Mouse (Mus musculus) T-helper 1 cell (primary cell): ENCODE data around the gene Disp1.

Experiments used
- in situ Hi-C: fragments of 300-600 bp; cut with MboI, MseI; formaldehyde crosslinking; loops from one replicate; pipeline ENCODE4 v1.15.1; 2025; ENCODE audit warnings: high pct_unique_total_duplicates

The Disp1 gene

DNA sequence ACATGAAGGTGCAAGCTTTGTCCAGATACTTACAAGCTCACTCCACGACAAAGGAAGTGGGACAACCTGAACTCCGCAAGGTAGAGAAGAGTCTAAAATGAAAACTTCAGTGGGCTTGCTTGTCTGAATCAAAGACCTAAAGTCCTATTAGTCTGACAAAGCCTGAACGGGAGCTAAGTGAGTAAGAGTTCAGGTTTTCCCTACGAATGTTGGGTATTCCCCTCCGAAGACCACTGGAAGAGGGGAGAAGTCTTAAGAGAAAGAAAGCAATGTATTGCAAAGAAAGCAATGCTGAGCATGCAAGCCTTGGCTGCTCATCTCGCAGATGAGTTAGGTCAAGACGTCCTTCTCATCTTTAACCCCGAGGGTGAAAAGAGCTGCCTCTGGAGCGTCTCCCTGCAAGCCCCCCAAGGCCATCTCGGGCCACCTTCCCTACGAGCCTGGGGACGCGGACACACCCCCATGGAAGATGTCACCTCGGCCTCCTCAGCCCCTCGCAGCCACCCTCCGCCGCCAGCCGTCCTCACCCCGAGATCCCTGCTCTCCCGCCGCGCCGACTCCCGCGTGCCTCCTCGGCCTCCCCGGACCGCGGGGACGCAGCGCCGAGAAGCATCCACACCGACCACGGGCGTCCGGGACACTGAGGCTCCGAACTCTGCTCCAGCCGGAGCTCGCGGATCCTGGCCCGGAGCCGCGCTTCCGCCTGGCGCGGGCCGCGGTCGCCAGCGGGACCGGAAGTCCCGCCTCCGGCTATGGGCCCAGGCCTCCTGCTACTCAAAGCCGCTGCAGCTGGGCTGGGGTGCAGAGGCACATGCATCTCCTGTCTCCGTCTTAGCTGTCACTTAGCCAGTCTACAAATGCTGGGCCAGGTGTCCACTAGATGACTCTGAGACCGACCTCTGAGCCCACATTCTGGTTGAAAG is at the start of gene Disp1:
TSS of gene Disp1 (minus strand) at position 727 of the 923 bp plus-strand sequence.
- in situ Hi-C loops, result no loop called here

DNA sequence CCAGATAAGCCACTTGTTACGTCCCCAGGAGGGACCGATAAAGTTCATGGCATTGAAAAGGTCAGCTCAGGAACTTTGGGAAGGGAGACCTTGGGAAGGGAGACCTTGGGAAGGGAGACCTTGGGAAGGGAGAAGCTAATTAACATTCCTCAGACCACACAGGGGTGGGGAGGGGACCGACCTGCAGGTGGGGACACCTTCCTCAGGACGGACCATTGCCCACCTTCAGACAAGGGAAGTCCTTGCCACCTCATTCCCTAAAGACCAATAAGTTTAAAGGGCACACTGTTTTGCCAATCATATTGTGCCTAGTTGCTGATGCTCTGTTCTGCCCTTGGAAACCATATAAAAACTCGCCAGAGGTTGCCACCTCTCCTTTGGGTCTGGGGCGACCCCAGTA is 46.3 kb upstream of the Disp1 start:
- in situ Hi-C loops, result loop anchor here (10.0 kb wide), 1 partner anchor 517 kb away; no protein-coding TSS in a partner anchor

DNA sequence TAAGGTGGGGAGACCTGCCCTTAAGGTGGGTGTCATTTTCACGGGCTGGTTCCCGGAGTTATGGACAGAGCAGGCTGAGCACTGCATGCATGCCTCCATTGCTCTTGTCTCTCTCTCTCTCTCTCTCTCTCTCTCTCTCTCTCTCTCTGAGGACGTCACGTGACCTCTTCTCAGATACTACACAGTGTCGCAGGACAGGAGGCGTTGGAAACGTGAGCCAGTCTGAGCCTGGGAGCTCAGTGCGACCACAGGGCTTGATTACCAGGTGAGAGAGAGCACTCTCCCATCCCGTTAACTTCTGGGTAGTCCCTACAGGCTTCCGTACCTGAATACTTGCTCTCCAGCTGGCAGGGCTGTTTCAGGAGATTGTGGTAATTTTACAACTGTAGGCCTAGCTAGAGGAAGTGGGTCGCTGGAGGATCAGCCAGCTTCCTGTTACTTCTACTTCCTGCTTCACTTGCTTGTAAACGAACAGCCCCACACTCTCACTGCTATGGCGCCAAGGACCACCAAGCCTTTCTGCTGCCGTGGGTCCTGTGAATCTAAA is 44.7 kb upstream of the Disp1 start:
- in situ Hi-C loops, result loop anchor here (10.0 kb wide), 1 partner anchor 519 kb away; no protein-coding TSS in a partner anchor

DNA sequence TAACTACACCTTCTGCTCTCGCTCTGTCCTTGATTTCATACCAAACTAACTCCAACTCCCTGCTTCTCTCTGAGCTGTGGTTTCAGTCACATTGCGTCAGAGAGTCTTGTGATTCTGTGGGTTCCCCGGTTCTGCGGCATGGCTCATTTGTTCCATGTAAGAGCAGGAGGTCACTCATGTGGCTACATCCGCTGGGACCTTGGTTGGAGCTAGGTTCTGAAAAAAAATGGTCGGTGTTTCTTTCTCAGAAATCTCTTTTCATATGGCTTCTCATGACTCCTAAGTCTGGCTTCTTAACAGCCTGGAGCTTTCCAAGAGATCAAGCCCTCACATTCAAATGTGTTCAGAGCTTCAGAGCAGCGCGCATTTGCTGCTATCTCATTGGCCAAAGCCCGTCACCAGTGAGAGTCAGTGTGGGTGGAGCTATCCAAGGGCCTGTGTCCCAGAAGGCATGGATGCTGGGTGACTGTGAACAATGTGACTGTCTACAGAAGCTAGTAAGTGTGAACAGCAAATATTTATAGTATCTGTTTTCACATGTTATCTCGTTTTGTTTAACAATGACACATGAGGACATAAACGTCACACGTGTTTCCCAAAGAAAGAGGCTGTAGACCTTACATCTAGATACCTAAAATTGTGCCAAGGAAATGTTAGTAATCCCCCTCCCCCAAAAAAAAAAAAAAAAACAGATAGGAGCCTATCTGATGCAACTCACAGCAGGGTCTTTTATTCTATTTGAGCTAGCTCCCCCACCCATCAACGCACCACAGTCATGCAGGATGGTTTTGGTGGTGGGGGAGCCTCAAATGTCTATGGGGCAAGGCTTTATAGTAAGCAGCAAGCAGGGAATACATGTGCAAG is 43.1 kb upstream of the Disp1 start:
- in situ Hi-C loops, result loop anchor here (10.0 kb wide), 1 partner anchor 520 kb away; no protein-coding TSS in a partner anchor

DNA sequence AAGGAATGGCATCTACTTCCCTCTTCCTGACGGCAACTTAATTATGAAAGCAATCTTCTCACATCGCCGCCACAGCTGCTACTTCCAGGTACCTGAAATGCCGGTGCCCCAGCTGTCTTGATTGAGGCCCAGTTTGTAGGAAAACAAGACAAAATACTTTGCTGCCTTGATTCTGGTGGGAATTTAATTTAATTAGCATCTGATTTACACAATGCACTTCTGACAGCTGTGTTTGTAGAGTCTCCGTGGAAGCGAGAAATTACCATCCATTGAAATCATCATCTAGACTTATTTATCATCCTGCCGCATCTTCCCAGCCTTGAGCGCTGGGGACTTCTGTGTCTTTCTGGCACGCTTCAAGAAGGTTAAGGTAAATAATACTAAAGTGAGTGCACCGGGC is 31.3 kb upstream of the Disp1 start:
- in situ Hi-C loops, result no loop called here

DNA sequence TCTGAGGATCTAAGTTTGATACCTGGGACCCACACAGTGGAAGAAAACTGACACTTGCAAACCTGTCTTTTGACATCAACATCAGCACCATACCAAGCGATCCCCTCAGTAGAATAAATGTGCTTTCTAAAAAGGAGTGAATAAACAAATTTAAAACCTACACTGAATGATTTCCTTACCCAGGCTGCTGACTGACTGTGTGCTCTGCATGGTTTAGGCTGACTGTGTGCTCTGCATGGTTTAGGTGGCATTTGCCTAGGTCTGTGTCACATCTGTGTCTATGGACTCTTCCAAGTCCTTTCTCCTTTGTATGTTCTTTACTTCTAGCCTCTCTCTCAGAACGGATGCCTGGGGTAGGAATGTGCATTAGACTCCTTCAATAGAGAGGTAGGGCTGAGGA is 30.5 kb upstream of the Disp1 start:
- in situ Hi-C loops, result no loop called here

DNA sequence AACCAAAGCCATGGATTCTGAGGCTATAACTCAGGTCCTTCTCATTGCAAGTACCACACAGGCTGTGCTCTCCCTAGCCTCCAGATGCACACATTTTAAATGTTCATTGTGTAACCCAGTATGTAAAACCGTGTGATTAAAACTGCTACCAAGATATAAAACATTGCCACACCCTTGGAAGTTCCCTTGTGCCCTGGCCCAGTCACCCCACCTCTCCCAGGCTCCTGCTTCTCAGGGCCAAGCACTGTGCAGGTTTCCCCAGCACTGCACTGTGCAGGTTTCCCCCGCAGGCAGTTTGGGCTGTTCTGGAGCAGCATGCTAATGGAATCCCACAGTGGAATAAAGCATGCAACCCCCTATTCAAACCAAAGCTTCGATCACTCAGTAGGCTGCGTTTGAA is 29.3 kb upstream of the Disp1 start:
- in situ Hi-C loops, result no loop called here

DNA sequence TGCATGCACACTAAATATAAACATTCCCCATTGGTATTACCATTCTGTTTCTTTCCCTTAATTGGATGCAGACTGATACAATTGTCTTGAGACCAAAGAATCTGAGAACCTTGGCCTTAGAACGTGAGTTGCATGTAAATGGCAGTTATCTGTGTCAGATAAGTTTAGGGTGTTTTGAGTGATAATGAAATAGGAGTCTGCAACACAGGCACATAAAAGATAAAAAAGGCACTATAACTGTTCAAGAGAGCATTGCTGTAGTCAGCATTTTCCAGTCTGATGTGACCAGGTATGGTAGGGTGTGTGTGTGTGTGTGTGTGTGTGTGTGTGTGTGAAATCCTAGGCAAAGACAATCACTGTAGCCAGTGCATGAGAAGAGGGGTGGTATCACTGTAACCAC is 26.8 kb upstream of the Disp1 start:
- in situ Hi-C loops, result loop anchor here (25.0 kb wide), 1 partner anchor 686 kb away; the partner anchor contains the start of gene Capn8

DNA sequence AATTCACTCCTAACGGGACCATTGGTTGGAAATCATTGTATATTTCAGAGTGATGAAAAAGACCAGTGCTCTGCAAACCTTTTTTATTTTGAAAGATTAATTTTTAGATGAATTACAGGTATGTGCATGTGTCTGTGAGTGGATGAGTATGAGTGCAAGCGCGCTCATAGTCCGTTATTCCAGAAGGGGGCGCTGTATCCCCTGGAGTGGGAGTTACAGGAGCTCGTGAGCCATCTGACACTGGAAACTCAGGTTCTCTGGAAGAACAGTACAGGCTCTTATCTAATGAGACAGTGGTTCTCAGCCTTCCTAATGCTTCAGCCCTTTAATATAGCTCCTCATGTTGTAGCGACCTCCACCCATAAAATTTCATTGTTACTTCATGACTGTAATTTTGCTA is 22.0 kb upstream of the Disp1 start:
- in situ Hi-C loops, result loop anchor here (25.0 kb wide), 1 partner anchor 681 kb away; the partner anchor contains the start of gene Capn8

DNA sequence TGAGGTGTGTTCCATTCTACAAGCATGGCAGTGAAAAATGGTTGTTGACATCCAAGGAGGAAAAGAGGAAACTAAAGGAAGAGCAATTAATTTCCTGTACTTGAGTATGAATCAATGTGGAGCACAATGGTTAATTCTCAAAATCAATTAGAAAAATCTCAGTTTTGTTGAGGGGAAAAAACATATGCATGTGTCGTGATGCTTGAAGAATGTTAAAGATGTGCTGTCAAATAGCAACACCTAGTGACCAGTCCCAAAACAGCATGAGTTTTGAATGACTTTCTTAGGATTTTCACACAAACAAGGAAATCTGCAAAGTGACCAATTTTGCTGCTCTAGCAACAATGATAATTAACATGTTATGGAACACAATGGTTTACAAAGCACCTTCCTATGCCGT is 16.6 kb upstream of the Disp1 start:
- in situ Hi-C loops, result loop anchor here (25.0 kb wide), 1 partner anchor 676 kb away; the partner anchor contains the start of gene Capn8

DNA sequence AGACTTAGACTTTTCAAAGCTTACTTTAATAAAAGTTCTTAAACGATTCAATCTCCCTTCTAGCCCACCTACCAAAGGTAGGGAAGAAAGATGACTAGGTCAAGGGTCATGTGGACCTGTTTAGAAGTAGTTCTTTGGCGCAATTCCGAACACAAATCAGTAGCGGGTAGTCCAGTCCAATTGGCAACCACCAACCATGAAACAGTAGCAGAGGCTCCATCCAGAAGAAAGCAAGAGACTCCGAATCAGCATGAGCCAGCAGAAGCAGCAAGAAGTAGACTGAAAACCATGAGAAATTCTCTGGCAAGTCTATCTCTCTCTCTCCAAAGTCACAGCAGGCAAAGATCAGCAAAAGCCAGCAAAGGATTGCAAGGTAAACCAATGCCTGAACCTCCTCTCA is 15.1 kb upstream of the Disp1 start:
- in situ Hi-C loops, result loop anchor here (25.0 kb wide), 1 partner anchor 674 kb away; the partner anchor contains the start of gene Capn8

DNA sequence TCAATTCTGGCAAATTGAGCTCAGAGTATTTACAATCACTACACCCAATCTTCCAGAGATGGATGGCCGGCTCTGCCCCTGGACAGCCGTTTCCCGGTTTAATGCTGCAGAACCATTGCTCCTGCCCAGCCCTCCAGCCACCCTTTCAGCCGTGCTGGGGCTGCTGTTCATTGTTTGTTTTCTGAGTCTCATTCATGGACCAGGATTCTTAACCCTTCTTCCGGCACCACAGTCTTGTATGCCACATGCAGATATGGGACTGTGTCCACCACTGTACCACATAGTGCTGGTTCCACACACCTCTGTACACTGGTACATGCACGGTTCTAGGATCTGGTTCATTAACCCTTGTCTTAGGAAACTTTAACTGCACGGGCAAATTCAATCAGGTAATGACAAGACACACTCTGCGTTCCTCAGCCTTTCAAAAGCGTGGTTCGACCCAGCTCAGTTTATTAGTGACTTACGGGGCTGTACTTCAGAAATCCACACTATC is 12.4 kb upstream of the Disp1 start:
- in situ Hi-C loops, result loop anchor here (25.0 kb wide), 1 partner anchor 671 kb away; the partner anchor contains the start of gene Capn8

DNA sequence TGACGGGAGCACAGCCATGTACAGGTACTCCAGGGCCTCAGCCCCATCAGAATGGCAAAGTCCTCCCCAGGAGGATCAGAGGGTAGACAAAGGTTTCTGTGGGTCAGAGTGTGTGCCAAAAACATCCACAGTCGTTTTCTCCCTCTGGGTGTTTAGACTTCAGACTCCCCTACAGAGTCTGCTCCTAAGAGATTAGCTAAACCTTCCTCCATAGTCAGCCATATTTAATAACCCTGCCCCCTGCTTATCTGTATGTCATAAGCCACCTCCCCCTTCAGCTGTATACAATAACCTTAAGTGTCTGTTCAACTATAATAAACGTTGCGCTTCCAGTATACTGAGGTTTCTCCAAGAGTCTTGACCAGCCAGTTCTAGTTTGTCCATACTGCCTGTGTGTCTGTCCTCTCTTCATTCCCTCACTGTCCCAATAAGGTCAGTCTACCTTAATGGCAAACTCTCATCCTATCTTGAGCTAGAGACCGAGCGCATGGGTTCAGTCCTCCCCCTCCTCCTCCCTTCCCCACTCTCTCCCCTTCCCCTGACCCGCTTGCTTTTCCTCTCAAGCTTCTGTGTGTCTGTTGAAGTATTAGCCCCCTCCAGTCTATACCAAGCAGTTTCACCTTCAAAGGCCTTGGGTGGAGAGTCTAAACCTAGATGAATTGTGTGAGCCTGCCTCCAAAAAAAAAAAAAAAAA is 11.8 kb upstream of the Disp1 start:
- in situ Hi-C loops, result loop anchor here (25.0 kb wide), 1 partner anchor 671 kb away; the partner anchor contains the start of gene Capn8

DNA sequence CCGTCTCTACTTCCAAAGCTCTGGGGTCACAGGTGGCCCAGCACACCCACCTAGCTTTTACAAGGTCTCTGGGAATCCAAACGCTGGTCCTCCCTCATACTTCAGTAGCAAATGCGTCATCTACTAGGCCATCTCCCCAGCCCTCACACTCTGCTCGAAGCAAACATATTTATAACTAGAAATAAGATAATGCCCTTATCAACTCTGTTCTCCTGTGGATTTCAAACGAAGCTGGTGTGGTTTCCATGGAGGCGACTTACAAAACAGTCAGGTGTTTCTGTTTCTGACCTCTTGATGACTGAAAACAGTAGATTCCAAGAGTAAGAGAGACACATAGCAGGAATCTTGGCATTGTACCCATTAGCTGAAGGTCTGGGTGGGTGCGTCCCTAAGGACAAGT is 6.1 kb upstream of the Disp1 start:
- in situ Hi-C loops, result loop anchor here (25.0 kb wide), 1 partner anchor 665 kb away; the partner anchor contains the start of gene Capn8

DNA sequence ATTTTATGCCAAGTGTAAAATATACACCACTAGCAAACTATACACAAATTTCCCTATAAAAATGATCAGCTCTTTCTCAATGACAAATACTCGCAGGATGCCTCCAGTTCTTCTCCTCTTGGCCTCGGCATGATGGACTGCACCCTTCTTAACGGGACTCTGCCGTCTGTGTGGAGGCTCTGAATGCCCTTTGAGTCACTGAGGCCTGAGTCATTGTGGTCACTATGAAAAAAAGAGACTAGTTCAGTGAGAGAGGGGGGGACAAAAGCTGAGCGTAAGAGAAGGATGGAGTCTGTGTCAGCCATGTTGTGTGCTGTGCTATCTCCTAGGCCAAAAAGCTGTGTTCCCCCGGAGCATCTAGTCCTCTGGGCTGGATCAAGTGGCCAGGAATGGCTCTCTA is 2.3 kb downstream of the Disp1 start:
- in situ Hi-C loops, result no loop called here

DNA sequence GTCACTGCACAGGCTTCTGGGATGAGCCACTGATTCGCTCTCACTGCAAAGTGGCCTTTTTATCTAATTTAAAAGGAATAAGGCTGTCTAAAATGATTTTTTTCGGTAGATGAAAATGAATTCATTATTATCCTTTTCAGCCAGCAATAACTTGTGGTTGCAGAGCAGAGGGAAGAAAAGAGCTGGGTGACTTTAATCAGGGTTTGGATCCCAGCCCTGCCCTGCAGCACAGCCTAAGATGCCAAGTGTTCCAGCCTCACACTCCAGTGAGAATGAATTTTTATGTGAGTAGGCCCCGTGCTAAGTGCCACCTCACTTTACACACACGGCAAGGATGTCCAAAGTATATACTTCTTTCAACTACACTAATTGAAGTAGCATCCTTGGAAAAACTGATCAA is 4.6 kb downstream of the Disp1 start:
- in situ Hi-C loops, result no loop called here

DNA sequence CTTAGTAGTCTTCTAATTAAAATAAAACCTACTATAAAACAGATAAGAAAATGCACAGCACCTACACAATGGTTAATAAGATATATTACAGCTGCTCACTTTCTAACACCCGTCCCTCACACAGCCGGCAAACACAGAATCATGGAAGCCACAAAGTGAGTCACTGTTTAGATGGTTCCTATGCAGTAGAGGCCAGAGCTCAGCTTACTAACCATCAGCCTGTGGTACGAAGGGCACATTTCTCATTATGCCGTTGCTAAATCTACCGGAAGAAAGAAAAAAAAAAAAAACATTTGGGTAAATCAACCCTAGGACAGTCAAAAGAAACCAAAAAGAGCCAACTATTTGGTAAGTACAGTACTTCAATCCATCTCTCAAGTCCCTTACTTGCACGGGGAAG is 5.6 kb downstream of the Disp1 start:
- in situ Hi-C loops, result no loop called here

DNA sequence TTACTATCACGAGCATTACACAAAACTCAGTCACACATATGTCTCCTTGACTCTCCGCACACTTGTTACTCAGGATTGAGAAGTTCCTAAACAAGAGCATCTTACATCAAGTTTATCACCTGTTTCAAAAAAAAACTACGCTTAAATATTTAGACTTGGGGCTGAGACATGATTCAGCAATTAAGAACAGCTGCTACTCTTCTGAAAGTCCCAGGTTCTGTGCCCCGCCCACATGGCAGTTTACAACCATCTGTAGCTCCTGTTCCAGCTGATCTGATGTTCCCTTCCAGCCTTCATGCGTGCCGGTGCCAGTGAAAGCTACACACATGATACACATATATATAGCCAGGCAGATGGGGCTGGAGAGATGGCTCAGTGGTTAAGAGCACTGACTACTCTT is 7.5 kb downstream of the Disp1 start:
- in situ Hi-C loops, result no loop called here

DNA sequence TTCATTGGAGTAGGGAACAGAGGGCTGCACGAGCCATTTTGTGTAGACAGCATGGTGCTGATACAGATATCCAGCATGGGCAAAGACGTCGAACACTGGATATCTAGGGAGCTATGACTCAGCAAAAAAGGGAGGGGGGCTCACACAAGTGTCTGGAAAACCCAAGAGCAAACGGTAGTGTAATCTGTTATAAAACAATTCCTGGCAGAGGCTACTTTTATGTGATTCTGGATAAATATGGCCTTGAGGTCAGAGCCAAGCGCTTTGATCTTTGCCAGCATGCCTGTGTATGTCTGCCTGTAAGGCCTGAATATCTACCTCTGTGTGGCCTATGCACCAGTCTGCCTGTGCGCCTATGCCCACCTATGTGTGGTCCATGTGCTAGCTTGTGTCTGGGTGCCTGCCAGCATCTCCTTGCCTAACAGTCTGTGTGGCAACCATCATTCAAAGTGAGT is 8.5 kb downstream of the Disp1 start:
- in situ Hi-C loops, result no loop called here

DNA sequence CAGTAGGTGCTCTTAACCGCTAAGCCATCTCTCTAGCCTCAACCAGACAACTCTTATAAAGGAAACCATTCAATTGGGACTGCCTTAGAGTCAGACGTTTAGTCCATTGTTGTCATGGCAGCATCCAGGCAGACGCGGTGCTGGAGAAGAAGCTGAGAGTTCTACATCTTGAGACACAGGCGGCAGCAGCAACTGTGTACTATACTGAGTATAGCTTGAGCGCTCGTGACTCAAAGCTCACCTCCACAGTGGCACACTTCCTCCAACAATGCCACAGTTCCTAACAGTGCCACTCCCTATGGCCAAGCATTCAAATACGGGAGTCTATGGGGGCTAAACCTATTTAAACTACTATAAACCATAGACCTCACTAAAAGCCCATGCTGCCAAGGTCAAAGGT is 11.2 kb downstream of the Disp1 start:
- in situ Hi-C loops, result no loop called here

DNA sequence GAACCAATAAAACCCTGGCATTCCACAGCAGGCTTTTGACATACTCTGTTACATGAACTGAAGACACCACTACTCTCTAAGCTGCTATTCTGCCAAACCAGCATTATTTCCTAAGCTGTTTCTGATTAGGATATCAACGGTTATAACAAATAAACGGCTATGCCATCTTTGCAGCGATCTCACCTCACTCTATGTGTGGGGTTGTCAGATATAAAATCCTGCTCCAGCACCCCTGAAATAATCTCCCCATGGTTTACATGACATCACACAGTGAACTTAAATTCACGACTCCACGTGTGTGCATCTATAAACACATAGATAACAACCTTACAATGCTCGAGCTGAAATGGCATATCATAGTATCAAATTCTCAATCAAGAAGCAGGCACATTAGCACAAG is 13.7 kb downstream of the Disp1 start:
- in situ Hi-C loops, result no loop called here
